Mouse (Mus musculus): ENCODE measurements at regions not wholly inside any gene's neighbourhood (a gene's known extent, or its start where the extent isn't known, plus 50 kb on each side); places are given as distances from the start of the nearest gene placed in this dataset.
"Not testable (repeated sequence)": the region's sequence is repeated elsewhere in the genome, so short reads cannot be mapped to it uniquely, and the experiment has no call there.

DNA sequence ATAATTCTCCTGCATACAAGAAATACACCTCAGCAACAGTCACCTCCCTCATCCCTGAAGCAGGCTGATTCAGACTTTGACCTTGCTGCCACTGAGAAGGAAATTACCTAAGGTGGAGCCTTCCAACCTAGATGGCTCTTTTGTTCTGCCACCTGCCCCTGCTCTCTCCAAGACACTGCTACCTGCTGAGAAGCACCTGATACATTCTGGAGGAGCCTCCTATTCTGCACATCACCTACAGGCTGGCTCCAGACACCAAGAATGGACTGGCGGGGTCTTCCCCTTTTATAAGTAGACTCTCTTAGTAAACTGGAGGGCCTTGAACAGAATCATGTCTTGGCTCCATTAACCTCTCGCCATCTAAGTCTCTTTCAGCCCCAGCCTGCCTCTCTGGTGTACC lies 1149.5 kb upstream of the 2610301B20Rik start:
- in situ Hi-C loops (cut with MboI; ENCODE audit: low pct_unique_long_range_greater_than_20kb in 1 of 2, low sequenced_read_pairs in 2 of 2, unreplicated experiment in 1 of 2), result not testable (repeated sequence)

DNA sequence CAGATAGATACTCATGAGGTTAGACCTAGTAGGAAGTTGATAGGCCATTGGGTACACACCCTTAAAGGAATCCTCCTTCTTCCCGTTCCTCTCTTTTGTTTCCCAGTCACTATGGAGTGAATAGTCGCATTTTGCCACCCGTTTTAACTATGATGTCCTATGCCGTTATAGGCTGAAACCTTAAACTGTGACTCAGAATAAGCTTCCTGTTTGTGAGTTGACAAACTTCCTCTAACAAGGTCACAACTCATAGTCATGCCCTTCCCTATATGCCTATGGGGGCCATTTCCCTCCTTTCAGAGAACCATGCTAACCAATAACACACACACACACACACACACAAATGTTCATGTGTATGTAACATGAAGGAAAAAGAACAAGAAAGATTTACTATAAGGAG lies 1136.6 kb upstream of the 2610301B20Rik start:
- in situ Hi-C loops (cut with MboI; ENCODE audit: low pct_unique_long_range_greater_than_20kb in 1 of 2, low sequenced_read_pairs in 2 of 2, unreplicated experiment in 1 of 2), result no loop called here

DNA sequence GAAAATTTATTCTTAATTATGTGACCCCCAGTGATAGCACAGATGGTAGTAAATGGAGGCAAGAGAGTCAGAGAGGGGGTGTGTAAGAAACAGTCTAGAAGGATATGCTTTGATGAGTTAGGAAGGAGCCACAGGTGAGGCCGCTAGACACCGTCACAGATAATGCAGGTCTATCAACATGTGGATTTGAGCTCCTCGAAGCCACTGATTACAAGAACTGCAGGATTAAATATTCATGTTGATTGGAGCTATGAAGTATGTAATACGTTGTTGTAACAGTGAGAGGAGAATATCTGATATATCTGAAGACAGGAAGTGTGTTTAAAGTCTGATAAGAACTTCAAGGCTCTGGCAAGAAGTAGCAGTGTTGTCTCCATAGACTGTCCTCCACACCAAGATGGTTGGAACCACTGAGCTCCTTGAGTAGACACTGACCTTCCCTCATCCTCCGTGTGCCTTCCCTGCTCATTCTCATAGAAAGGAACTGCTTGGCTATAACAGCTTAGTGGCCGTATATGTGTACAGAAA lies 1126.8 kb upstream of the 2610301B20Rik start:
- in situ Hi-C loops (cut with MboI; ENCODE audit: low pct_unique_long_range_greater_than_20kb in 1 of 2, low sequenced_read_pairs in 2 of 2, unreplicated experiment in 1 of 2), result no loop called here

DNA sequence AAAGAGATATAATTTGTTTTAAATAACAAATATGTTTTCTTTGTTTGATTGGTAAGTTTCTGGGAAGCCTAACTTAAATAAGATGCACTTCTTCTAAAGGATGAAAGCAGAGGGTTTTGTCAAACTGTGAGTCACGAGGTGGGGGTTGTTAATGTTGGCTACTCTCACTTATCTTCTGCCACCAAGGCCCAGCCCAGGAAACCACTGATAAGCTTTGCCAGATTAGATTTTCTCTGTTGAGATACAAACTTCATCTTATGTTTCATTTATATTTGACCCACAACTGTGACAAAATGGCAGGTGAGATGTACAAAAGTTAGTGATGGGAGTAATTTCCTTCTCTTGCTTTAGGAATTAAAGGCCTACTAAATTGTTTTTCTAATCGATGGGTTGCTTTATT lies 1126.2 kb upstream of the 2610301B20Rik start:
- in situ Hi-C loops (cut with MboI; ENCODE audit: low pct_unique_long_range_greater_than_20kb in 1 of 2, low sequenced_read_pairs in 2 of 2, unreplicated experiment in 1 of 2), result no loop called here

DNA sequence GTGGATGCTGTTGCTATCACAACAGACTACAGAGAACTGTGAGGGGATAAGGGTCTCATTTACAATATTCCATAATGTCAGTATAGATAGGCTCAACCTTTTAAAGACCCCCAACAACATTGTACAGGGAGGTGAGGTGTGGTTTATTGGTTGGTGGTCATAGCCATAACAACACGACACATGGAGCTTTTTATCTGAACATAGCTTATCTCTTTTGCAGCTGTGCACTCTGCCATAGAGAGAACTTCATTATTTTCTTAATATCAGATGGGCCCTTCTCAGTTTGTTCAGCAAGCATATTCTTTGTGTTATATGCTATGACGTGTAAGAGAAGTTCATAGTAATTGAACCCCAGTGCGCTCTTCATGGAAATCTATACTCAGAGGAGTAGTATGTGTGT lies 1124.4 kb upstream of the 2610301B20Rik start:
- in situ Hi-C loops (cut with MboI; ENCODE audit: low pct_unique_long_range_greater_than_20kb in 1 of 2, low sequenced_read_pairs in 2 of 2, unreplicated experiment in 1 of 2), result loop anchor here (25.0 kb wide), 2 partner anchors 163 to 613 kb away; no protein-coding TSS in a partner anchor

DNA sequence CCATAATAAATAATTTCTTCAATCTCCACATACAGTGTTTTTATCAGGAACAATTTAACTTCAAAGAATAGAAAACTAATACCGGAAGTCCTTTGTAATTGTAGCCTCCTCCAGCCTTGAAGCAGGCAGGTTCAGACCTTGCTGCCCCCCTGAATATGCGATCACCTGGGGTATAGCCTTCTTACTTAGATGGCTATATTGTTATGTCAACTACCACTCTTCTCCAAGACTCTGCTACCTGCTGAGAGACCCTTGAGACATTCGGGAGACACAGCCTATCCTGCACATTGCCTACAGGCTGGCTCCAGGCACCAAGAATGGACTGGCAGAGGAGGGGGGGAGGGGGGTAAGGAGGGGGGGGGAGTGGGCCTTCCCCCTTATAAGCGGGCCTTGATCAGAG lies 1123.9 kb upstream of the 2610301B20Rik start:
- in situ Hi-C loops (cut with MboI; ENCODE audit: low pct_unique_long_range_greater_than_20kb in 1 of 2, low sequenced_read_pairs in 2 of 2, unreplicated experiment in 1 of 2), result loop anchor here (25.0 kb wide), 2 partner anchors 163 to 613 kb away; no protein-coding TSS in a partner anchor

DNA sequence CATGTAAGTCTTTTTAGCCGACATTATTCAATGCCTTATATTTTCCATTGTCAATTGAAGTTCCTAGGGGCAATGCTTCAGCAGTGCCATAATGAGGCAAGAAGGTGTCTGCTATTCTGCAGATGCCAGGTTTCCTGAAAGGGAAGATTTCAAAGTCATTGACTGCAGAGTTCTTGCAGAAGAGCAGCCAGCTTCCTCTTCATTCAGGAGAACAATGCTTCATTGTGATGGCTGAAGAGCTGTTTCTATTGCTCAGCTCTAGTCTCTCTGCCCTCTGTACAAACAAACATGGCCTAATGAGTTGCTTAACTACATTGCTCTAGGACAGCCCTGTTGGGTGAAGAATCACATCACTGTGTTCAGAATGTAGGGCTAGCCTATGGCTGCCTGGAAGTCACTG lies 1111.0 kb upstream of the 2610301B20Rik start:
- in situ Hi-C loops (cut with MboI; ENCODE audit: low pct_unique_long_range_greater_than_20kb in 1 of 2, low sequenced_read_pairs in 2 of 2, unreplicated experiment in 1 of 2), result loop anchor here (25.0 kb wide), 2 partner anchors 176 to 626 kb away; no protein-coding TSS in a partner anchor

DNA sequence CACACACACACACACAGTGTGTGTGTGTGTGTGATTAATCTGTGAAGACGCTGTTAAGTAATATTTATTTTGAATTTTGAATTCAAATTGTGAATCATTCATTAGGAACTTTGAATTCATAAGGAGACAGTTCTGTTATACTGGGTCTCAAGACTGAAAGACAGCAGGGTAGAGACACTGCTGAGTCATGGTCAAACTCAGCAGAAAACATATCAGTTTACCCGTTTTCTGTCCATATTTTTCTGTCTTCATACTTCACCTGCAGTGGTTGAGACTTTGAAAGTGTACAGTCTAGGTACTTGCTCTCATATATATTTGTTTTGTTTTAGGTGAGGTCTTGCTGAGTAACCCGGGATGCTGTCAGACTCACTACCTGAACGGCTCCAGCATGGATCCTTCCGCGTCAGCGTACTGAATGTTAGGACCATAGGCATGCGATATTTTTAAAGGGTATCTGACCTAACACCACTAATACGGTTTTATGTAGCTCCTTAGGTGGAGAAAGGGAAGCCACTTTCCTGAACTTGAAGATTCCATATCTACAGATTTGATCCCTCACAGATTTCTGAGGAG lies 1104.6 kb upstream of the 2610301B20Rik start:
- in situ Hi-C loops (cut with MboI; ENCODE audit: low pct_unique_long_range_greater_than_20kb in 1 of 2, low sequenced_read_pairs in 2 of 2, unreplicated experiment in 1 of 2), result loop anchor here (25.0 kb wide), 2 partner anchors 182 to 632 kb away; no protein-coding TSS in a partner anchor

DNA sequence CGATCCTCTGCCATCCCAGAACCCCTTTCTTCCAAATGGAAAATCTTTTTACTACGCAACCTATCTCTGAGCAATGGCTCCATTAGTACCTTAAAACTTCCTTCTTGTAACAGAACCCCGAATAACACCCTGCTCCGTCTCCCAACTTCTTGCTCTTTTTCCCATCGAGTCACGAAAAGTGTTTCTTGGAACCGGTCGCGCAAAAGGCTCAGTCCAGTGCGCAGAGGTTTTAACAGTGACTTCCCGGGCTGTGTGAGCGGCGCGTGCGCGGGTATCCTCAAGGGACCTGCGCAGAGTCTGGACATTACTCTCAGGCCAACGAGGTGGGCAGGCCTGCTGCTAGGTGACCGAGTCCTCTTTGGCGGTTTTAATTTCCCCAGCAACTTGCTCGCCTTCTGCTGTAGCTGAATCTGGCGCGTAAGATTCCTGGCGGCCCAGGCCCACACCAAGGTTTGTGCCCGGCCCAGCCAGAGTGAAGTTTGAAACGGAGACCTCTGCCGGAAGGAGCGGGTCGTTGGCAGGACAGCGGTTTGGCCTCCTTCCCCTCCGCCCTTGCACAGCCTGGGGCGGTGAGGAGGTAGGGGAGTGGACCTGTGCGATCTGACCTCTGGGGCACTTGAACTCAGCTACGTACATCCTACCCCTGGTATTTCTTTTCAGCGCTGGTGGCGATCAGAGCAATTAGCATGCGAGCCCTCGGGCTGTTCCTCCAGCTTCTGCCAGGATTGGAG lies 1103.8 kb upstream of the 2610301B20Rik start:
- in situ Hi-C loops (cut with MboI; ENCODE audit: low pct_unique_long_range_greater_than_20kb in 1 of 2, low sequenced_read_pairs in 2 of 2, unreplicated experiment in 1 of 2), result loop anchor here (25.0 kb wide), 2 partner anchors 183 to 633 kb away; no protein-coding TSS in a partner anchor

DNA sequence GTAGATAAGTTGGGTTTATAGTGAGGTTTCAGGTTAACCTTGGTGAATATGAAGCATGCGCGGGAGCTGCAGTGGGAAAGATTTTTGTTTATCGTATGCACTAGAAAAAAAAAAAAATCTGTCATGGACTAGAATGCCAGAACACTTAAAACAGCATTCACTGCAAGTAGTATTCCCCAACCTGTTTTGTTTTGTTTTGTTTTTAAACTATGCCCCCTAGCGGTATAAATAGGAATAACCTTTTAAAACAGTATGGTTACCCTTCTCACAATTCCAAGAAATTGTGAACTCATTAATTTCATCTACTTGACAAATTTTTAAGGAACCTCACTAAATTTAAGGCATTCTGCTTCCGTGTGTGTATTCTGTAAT lies 1103.2 kb upstream of the 2610301B20Rik start:
- in situ Hi-C loops (cut with MboI; ENCODE audit: low pct_unique_long_range_greater_than_20kb in 1 of 2, low sequenced_read_pairs in 2 of 2, unreplicated experiment in 1 of 2), result loop anchor here (25.0 kb wide), 2 partner anchors 184 to 634 kb away; no protein-coding TSS in a partner anchor

DNA sequence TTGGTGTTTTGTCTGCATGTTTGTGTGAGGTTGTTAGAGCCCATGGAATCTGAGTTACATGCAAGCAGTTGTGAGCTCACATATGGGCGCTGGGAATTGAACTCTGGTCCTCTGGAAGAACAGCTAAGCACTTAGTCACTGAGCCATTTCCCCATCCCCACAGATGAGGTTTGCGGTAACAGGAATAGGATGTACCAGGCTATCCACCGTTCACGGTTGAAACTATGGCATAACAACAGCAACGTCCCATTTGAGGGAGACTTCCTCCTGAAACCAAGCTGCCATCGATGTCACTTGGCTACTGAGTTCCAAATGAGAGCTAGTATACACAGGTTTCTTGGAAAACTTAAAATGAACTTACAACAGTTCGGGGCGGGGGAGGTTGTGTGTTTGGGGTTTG lies 1095.9 kb upstream of the 2610301B20Rik start:
- in situ Hi-C loops (cut with MboI; ENCODE audit: low pct_unique_long_range_greater_than_20kb in 1 of 2, low sequenced_read_pairs in 2 of 2, unreplicated experiment in 1 of 2), result no loop called here

DNA sequence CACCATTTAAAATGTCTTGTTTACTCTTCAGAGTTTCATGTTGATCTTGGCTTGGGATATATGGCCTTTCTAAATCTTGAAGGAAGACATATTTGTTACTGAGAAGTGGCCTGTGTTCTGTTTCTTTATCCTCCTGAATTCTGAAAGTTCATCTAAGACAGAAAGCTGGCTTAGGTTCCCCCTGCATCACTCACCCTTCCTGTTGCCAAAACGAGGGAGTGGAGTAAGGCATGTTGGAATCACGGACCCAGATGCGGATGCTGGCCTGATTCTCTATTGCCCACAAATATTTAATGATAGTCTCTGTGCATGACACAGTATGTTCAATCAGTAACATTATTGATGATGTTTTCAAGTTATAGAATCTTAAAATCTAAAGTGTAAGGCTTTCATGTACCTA lies 1094.7 kb upstream of the 2610301B20Rik start:
- in situ Hi-C loops (cut with MboI; ENCODE audit: low pct_unique_long_range_greater_than_20kb in 1 of 2, low sequenced_read_pairs in 2 of 2, unreplicated experiment in 1 of 2), result no loop called here

DNA sequence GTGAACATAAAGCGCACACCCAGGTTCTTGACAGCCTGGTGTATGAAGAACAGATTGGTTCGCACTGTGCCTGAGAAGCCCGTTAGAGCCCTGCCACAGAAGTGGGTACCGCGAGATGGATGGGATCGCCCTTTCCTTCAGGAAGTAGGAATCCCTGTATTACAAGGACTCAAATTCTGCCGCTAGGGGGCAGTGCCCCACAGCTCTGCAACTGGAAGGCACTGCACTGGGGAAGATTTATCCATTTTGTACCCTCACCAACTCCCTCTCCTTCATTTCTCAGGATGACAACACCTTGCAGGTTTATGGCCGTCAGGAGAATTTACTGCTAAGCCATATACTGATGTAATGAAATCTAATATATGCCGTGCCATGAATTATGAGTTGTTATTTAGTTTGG lies 1094.1 kb upstream of the 2610301B20Rik start:
- in situ Hi-C loops (cut with MboI; ENCODE audit: low pct_unique_long_range_greater_than_20kb in 1 of 2, low sequenced_read_pairs in 2 of 2, unreplicated experiment in 1 of 2), result no loop called here

DNA sequence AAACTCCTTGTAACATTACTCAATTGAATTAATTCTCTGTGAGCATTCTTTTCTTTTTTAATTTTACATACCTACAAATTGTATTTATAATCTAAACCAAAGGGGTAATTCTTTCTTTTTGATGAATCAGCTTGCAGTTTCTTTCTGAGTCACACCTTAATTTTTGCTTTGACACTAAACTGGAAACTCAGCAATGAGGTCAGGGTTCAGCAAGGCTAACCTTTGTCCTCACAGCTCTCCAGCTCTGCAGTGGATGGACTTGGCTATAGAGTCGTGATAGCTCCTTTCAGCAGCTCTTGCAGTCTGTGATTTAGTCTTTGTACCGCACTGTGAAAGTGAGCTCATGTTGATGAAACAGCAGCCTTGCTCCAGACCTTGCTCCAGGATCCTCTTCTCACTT lies 1093.0 kb upstream of the 2610301B20Rik start:
- in situ Hi-C loops (cut with MboI; ENCODE audit: low pct_unique_long_range_greater_than_20kb in 1 of 2, low sequenced_read_pairs in 2 of 2, unreplicated experiment in 1 of 2), result no loop called here

DNA sequence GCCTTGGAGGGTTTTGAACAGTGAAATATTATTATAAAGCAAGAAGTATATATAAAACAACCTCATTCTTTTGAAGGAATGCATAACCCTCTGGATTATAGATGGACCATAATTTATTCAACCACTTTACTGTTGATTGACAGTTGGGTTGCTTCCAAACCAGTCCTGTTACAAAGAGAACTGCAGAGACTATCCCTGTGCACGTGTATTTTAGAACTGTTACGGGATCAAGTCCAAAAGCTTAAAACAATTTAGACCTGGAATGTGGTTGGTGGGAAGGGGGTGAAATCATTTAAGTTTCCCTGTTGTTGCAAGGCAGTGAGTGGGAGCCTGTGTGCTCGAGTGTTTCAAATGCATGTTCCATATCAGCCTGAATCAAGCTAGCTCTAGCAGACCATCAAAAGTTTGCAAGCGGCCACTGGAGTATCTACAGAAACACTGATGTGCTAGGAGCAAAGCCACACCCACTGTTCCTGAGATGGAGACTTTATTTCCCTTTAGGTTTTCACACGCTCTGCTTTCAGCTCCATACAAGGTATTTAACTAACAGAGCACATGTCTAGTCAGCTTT lies 1086.4 kb upstream of the 2610301B20Rik start:
- in situ Hi-C loops (cut with MboI; ENCODE audit: low pct_unique_long_range_greater_than_20kb in 1 of 2, low sequenced_read_pairs in 2 of 2, unreplicated experiment in 1 of 2), result no loop called here

DNA sequence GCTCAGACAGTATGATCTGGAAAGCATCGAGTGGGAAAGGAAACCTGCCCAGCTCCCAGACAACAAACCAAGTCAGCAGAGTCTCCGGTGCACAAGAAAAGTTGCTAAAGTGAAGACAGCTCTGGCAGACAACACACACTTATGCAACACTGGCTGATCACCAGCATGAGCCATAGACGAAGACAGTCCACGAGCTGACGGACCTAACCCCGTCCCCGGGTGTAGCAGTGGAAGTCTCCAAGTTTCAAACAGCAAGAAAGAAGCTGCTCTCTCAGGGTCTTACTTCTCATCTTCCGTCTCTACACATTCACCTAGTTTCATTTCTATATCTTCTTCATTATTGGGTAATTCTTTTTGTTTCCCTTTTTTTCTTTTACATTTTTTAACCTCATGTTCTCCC lies 1083.8 kb upstream of the 2610301B20Rik start:
- in situ Hi-C loops (cut with MboI; ENCODE audit: low pct_unique_long_range_greater_than_20kb in 1 of 2, low sequenced_read_pairs in 2 of 2, unreplicated experiment in 1 of 2), result no loop called here
